Mouse (Mus musculus) heart, postnatal 0 days (tissue): ENCODE results near the gene Cops3. TPM values are rescaled to one million over a fixed set of nuclear protein-coding genes. Genes with fewer than 3 reads are reported as not detected.

Source experiments
- ATAC-seq: fragments of 200-750 bp; cut with Nextera tagmentation; 2 replicates; pipeline ENCODE4 v1.8.0; 2017; ENCODE audit warnings: low read depth, moderate number of reproducible peaks, moderate library complexity; ENCODE audit not compliant: insufficient read depth
- DNase-seq: peaks from one replicate; pipeline ENCODE4 v3.0.0-alpha.2; 2016; ENCODE audit warnings: low spot score
- H3K27ac ChIP-seq: fragments of 300-500 bp; sonication (generic); 2 replicates; pipeline ENCODE4 v1.5.1; 2014; ENCODE audit warnings: low read depth, mild to moderate bottlenecking
- H3K27me3 ChIP-seq: fragments of 300-500 bp; sonication (generic); 2 replicates; pipeline ENCODE4 v1.6.1; 2014; ENCODE audit warnings: low read length, mixed read lengths; ENCODE audit not compliant: control insufficient read depth, insufficient read depth
- H3K36me3 ChIP-seq: fragments of 300-500 bp; sonication (generic); replicated peaks from 2 replicates; pipeline ENCODE4 v1.6.1; 2014; ENCODE audit warnings: low read length, mixed read lengths; ENCODE audit not compliant: control insufficient read depth, insufficient read depth
- H3K4me1 ChIP-seq: fragments of 300-500 bp; sonication (generic); 2 replicates; pipeline ENCODE4 v1.6.1; 2014; ENCODE audit warnings: antibody characterized with exemption; ENCODE audit not compliant: control insufficient read depth, insufficient read depth
- H3K4me2 ChIP-seq: fragments of 300-500 bp; sonication (generic); 2 replicates; pipeline ENCODE4 v1.6.1; 2014; ENCODE audit warnings: low read depth, mild to moderate bottlenecking, low read length, moderate library complexity
- H3K4me3 ChIP-seq: fragments of 300-500 bp; sonication (generic); 2 replicates; pipeline ENCODE4 v1.5.1; 2014; ENCODE audit warnings: low read depth, low read length
- H3K9ac ChIP-seq: fragments of 300-500 bp; sonication (generic); replicated peaks from 2 replicates; pipeline ENCODE4 v1.6.1; 2014; ENCODE audit warnings: low read depth, low read length, mixed read lengths
- H3K9me3 ChIP-seq: fragments of 300-500 bp; sonication (generic); replicated peaks from 2 replicates; pipeline ENCODE4 v1.6.1; 2016; ENCODE audit warnings: low read length; ENCODE audit not compliant: control insufficient read depth
- CTCF ChIP-seq: IDR thresholded peaks from 2 replicates; pipeline ENCODE4 v1.5.1; 2016; ENCODE audit warnings: antibody characterized with exemption, control low read depth, low read depth
- EP300 ChIP-seq: IDR thresholded peaks from 2 replicates; pipeline ENCODE4 v1.6.1; 2016; ENCODE audit warnings: antibody characterized with exemption, low read depth
- WGBS: fragments of 180-500 bp; shearing (Covaris S2); extraction: QIAGEN DNeasy Blood & Tissue Kit; methylation state at CpG from one replicate; pipeline ENCODE4 v1.1.7; 2014; 5-methylcytosine and 5-hydroxymethylcytosine counted together
- polyA plus RNA-seq: library from polyadenylated mRNA; unstranded; fragments of >200 nt; fragmentation: Nextera tagmentation; extraction: Ambion mirVana; gene quantifications from 2 replicates; pipeline ENCODE4 v1.2.1, GENCODE M21; 2015
- total RNA-seq: library from RNA; depleted of rRNA; stranded (reverse); fragments of >200 nt; gene quantifications from 2 replicates; pipeline ENCODE4 v1.2.3, GENCODE M21; 2014; ENCODE audit warnings: low replicate concordance

Gene Cops3
- total and polyA plus RNA-seq, 2 experiments from 2014 or later = 119 to 131 TPM

GRCm38 (mm10) chr11:59810480-59811158, 29.0 kb downstream of the Cops3 start:
- no peak for ATAC-seq
- WGBS = 63% methylated on average over 14 of the region's 14 CpGs

GRCm38 (mm10) chr11:59809670-59810474, 29.8 kb downstream of the Cops3 start, which contains the start of gene Flcn:
TSS of gene Flcn (minus strand) at chr11:59810016.
- under 1% methylated on average over 52 of the region's 52 CpGs for WGBS
- peak within 1 kb of the TSS; percentile 86 for H3K9ac ChIP-seq
- TF ChIP-seq CTCF = peak; percentile 41
- TF ChIP-seq EP300 = peak; percentile 88
- H3K36me3 ChIP-seq = peaks cover 31% of the 10 kb centered on the region
- H3K9me3 ChIP-seq = no peaks in the 10 kb centered on the region
- H3K4me2 ChIP-seq = peak within 1 kb of the TSS; percentile 81
- H3K4me3 ChIP-seq = peak within 1 kb of the TSS; percentile 77
- H3K4me1 ChIP-seq = peaks cover 12% of the 10 kb centered on the region
- DNase-seq (peak; percentile 94), ATAC-seq (peak; percentile 91)
- no peaks in the 10 kb centered on the region for H3K27me3 ChIP-seq
- peak within 1 kb of the TSS; percentile 98 for H3K27ac ChIP-seq

More at GRCm38 (mm10) chr11:59810480-59811158, 29.0 kb downstream of the Cops3 start:
- peak overlapping the region; percentile 77 for H3K4me3 ChIP-seq
- DNase-seq = no peak
- H3K27ac ChIP-seq = peak overlapping the region; percentile 98
- no peak for TF ChIP-seq EP300
- no peak for TF ChIP-seq CTCF
- H3K9me3 ChIP-seq = no peaks in the 10 kb centered on the region
- peak overlapping the region; percentile 86; the same call in 1 of the 2 replicates for H3K9ac ChIP-seq
- H3K4me1 ChIP-seq = peaks cover 12% of the 10 kb centered on the region
- H3K27me3 ChIP-seq = no peaks in the 10 kb centered on the region
- H3K36me3 ChIP-seq = peaks cover 23% of the 10 kb centered on the region
- peak overlapping the region; percentile 81 for H3K4me2 ChIP-seq

GRCm38 (mm10) chr11:59809071-59809669, 30.5 kb downstream of the Cops3 start:
- peak overlapping the region; percentile 86 for H3K9ac ChIP-seq
- TF ChIP-seq CTCF = no peak
- TF ChIP-seq EP300 = no peak
- H3K9me3 ChIP-seq = no peaks in the 10 kb centered on the region
- H3K27ac ChIP-seq = peak overlapping the region; percentile 98
- peaks cover 12% of the 10 kb centered on the region for H3K4me1 ChIP-seq
- WGBS = 0% methylated on average over 15 of the region's 15 CpGs
- H3K36me3 ChIP-seq = peaks cover 38% of the 10 kb centered on the region
- DNase-seq (peak; percentile 95), ATAC-seq (peak; percentile 81)
- peak overlapping the region; percentile 77 for H3K4me3 ChIP-seq
- H3K4me2 ChIP-seq = peak overlapping the region; percentile 81
- no peaks in the 10 kb centered on the region for H3K27me3 ChIP-seq

- Histone ChIP-seq H3K4me3 (peak overlapping the region; percentile 77), H3K27ac (peak overlapping the region; percentile 98), H3K36me3 (peaks cover 46% of the 10 kb centered on the region), H3K4me1 (peaks cover 12% of the 10 kb centered on the region), H3K4me2 (peak overlapping the region; percentile 81), H3K9me3 (no peaks in the 10 kb centered on the region), H3K27me3 (no peaks in the 10 kb centered on the region), H3K9ac (peak overlapping the region; percentile 86; the same call in 1 of the 2 replicates)
- TF ChIP-seq CTCF (no peak), EP300 (no peak)
- ATAC-seq (no peak), DNase-seq (no peak)
- 51% methylated on average over 14 of the region's 14 CpGs for WGBS
Observed at GRCm38 (mm10) chr11:59808170-59808960, 31.3 kb downstream of the Cops3 start.

- 94% methylated on average over 2 of the region's 2 CpGs for WGBS
- peaks cover 73% of the 10 kb centered on the region for H3K36me3 ChIP-seq
- H3K27me3 ChIP-seq = no peaks in the 10 kb centered on the region
- peaks cover 9% of the 10 kb centered on the region for H3K4me1 ChIP-seq
- no peaks in the 10 kb centered on the region for H3K9me3 ChIP-seq
- H3K27ac ChIP-seq = no peak overlapping the region
- ATAC-seq (no peak), DNase-seq (no peak)
- TF ChIP-seq CTCF (no peak), EP300 (no peak)
- no peak overlapping the region for H3K9ac ChIP-seq
- H3K4me3 ChIP-seq = no peak overlapping the region
- no peak overlapping the region for H3K4me2 ChIP-seq
Observed at GRCm38 (mm10) chr11:59805656-59806055, 34.0 kb downstream of the Cops3 start.
